Mouse (Mus musculus): ENCODE data around the gene Smarce1. TPM values are rescaled to one million over a fixed set of nuclear protein-coding genes. Genes with fewer than 3 reads are reported as not detected.

Gene Smarce1
- total RNA-seq, 2 experiments from 2014 or later: 77.8 to 133 TPM

GRCm38 (mm10) chr11:99171442-99171841, 59.4 kb downstream of the Smarce1 start:
- ATAC-seq (replicated peaks; ENCODE audit: low FRiP score, poor library complexity, severe bottlenecking): no peak

- ATAC-seq (replicated peaks; ENCODE audit: low FRiP score, poor library complexity, severe bottlenecking): no peak
Observed at GRCm38 (mm10) chr11:99170547-99171267, 60.1 kb downstream of the Smarce1 start.

- no peak for ATAC-seq (replicated peaks; ENCODE audit: low FRiP score, poor library complexity, severe bottlenecking)
Observed at GRCm38 (mm10) chr11:99170005-99170404, 60.8 kb downstream of the Smarce1 start.

GRCm38 (mm10) chr11:99169438-99169837, 61.4 kb downstream of the Smarce1 start:
- ATAC-seq (replicated peaks; ENCODE audit: low FRiP score, poor library complexity, severe bottlenecking): no peak

GRCm38 (mm10) chr11:99168030-99168474, 62.8 kb downstream of the Smarce1 start:
- no peak for ATAC-seq (replicated peaks; ENCODE audit: low FRiP score, poor library complexity, severe bottlenecking)

- ATAC-seq (replicated peaks; ENCODE audit: low FRiP score, poor library complexity, severe bottlenecking): no peak
Observed at GRCm38 (mm10) chr11:99167576-99167975, 63.2 kb downstream of the Smarce1 start.

- ATAC-seq (replicated peaks; ENCODE audit: low FRiP score, poor library complexity, severe bottlenecking): no peak
Observed at GRCm38 (mm10) chr11:99166241-99166640, 64.6 kb downstream of the Smarce1 start.

- no peak for ATAC-seq (replicated peaks; ENCODE audit: low FRiP score, poor library complexity, severe bottlenecking)
Observed at GRCm38 (mm10) chr11:99165031-99165752, 65.6 kb downstream of the Smarce1 start.

GRCm38 (mm10) chr11:99162972-99163686, 67.7 kb downstream of the Smarce1 start:
- no peak for ATAC-seq (replicated peaks; ENCODE audit: low FRiP score, poor library complexity, severe bottlenecking)

- no peak for ATAC-seq (replicated peaks; ENCODE audit: low FRiP score, poor library complexity, severe bottlenecking)
Observed at GRCm38 (mm10) chr11:99161648-99162047, 69.2 kb downstream of the Smarce1 start.

- no peak for ATAC-seq (replicated peaks; ENCODE audit: low FRiP score, poor library complexity, severe bottlenecking)
Observed at GRCm38 (mm10) chr11:99160228-99160627, 70.6 kb downstream of the Smarce1 start.

Other genes with a start within 250 kb of the Smarce1 start
- gene Gjd3, start 248.0 kb downstream of the Smarce1 start, total RNA-seq (2015; ENCODE audit: low replicate concordance): not detected in 2 replicates
- gene Gjd3, start 248.0 kb downstream of the Smarce1 start, total RNA-seq (2017; ENCODE audit: low replicate concordance): not detected in 2 replicates
- 132 and 152 TPM in 2 replicates for gene Top2a, start 206.8 kb downstream of the Smarce1 start, total RNA-seq (2015; ENCODE audit: low replicate concordance)
- 334 and 394 TPM in 2 replicates for gene Top2a, start 206.8 kb downstream of the Smarce1 start, total RNA-seq (2017; ENCODE audit: low replicate concordance)
- gene Igfbp4, start 189.8 kb downstream of the Smarce1 start, total RNA-seq (2015; ENCODE audit: low replicate concordance): 10.8 and 29.7 TPM in 2 replicates
- 26.1 and 41.5 TPM in 2 replicates for gene Igfbp4, start 189.8 kb downstream of the Smarce1 start, total RNA-seq (2017; ENCODE audit: low replicate concordance)
- 0.77 TPM in 1 of 2 replicates, not detected in the other for gene Tns4, start 141.7 kb downstream of the Smarce1 start, total RNA-seq (2015; ENCODE audit: low replicate concordance)
- gene Tns4, start 141.7 kb downstream of the Smarce1 start, total RNA-seq (2017; ENCODE audit: low replicate concordance): 0.42 TPM in 1 of 2 replicates, not detected in the other
- gene Ccr7, start 75.9 kb downstream of the Smarce1 start, total RNA-seq (2015; ENCODE audit: low replicate concordance): 1.0 and 2.9 TPM in 2 replicates
- gene Ccr7, start 75.9 kb downstream of the Smarce1 start, total RNA-seq (2017; ENCODE audit: low replicate concordance): 0.60 and 0.98 TPM in 2 replicates
- not detected in 2 replicates for gene Krt222, start 13.1 kb upstream of the Smarce1 start, total RNA-seq (2015; ENCODE audit: low replicate concordance)
- 0.28 TPM in 1 of 2 replicates, not detected in the other for gene Krt222, start 13.1 kb upstream of the Smarce1 start, total RNA-seq (2017; ENCODE audit: low replicate concordance)
- not detected in 2 replicates for gene Krt24, start 54.2 kb upstream of the Smarce1 start, total RNA-seq (2015; ENCODE audit: low replicate concordance)
- not detected in 2 replicates for gene Krt24, start 54.2 kb upstream of the Smarce1 start, total RNA-seq (2017; ENCODE audit: low replicate concordance)
- gene Krt25, start 91.9 kb upstream of the Smarce1 start, total RNA-seq (2015; ENCODE audit: low replicate concordance): not detected in 2 replicates
- gene Krt25, start 91.9 kb upstream of the Smarce1 start, total RNA-seq (2017; ENCODE audit: low replicate concordance): not detected in 2 replicates
- not detected in 2 replicates for gene Krt26, start 106.9 kb upstream of the Smarce1 start, total RNA-seq (2015; ENCODE audit: low replicate concordance)
- gene Krt26, start 106.9 kb upstream of the Smarce1 start, total RNA-seq (2017; ENCODE audit: low replicate concordance): not detected in 2 replicates
- gene Krt27, start 120.1 kb upstream of the Smarce1 start, total RNA-seq (2015; ENCODE audit: low replicate concordance): not detected in 2 replicates
- not detected in 2 replicates for gene Krt27, start 120.1 kb upstream of the Smarce1 start, total RNA-seq (2017; ENCODE audit: low replicate concordance)
- not detected in 2 replicates for gene Krt28, start 143.9 kb upstream of the Smarce1 start, total RNA-seq (2015; ENCODE audit: low replicate concordance)
- not detected in 2 replicates for gene Krt28, start 143.9 kb upstream of the Smarce1 start, total RNA-seq (2017; ENCODE audit: low replicate concordance)
- gene Krt10, start 158.3 kb upstream of the Smarce1 start, total RNA-seq (2015; ENCODE audit: low replicate concordance): not detected in 2 replicates
- not detected in 2 replicates for gene Krt10, start 158.3 kb upstream of the Smarce1 start, total RNA-seq (2017; ENCODE audit: low replicate concordance)
- not detected in 2 replicates for gene Krt12, start 191.2 kb upstream of the Smarce1 start, total RNA-seq (2015; ENCODE audit: low replicate concordance)
- not detected in 2 replicates for gene Krt12, start 191.2 kb upstream of the Smarce1 start, total RNA-seq (2017; ENCODE audit: low replicate concordance)
- not detected in 2 replicates for gene Krt20, start 207.1 kb upstream of the Smarce1 start, total RNA-seq (2015; ENCODE audit: low replicate concordance)
- gene Krt20, start 207.1 kb upstream of the Smarce1 start, total RNA-seq (2017; ENCODE audit: low replicate concordance): not detected in 2 replicates

Data from erythroblast, adult 5-6 weeks (primary cell).